Mouse (Mus musculus) stomach, embryonic 16.5 days (tissue): ENCODE results near the gene 2700081O15Rik. TPM values are rescaled to one million over a fixed set of nuclear protein-coding genes. Genes with fewer than 3 reads are reported as not detected.
A peak's percentile ranks its signal among the peaks of the same experiment; 100 is the strongest.

Experiments
- ATAC-seq: fragments of 200-750 bp; cut with Nextera tagmentation; 2 replicates; pipeline ENCODE4 v1.8.0; 2017; ENCODE audit warnings: moderate number of reproducible peaks, moderate TSS enrichment; ENCODE audit not compliant: insufficient read depth, low FRiP score
- H3K27ac ChIP-seq: fragments of 300-500 bp; sonication (generic); 2 replicates; pipeline ENCODE4 v1.5.1; 2014; ENCODE audit warnings: low read length
- H3K27me3 ChIP-seq: fragments of 300-500 bp; sonication (generic); 2 replicates; pipeline ENCODE4 v1.6.1; 2014; ENCODE audit warnings: low read length, control low read depth, mixed read lengths; ENCODE audit not compliant: control insufficient read depth, insufficient read depth
- H3K36me3 ChIP-seq: fragments of 300-500 bp; sonication (generic); 2 replicates; pipeline ENCODE4 v1.6.1; 2014; ENCODE audit warnings: low read length; ENCODE audit not compliant: control insufficient read depth, insufficient read depth
- H3K4me1 ChIP-seq: fragments of 300-500 bp; sonication (generic); 2 replicates; pipeline ENCODE4 v1.6.1; 2014; ENCODE audit warnings: low read length, control low read depth, mixed read lengths; ENCODE audit not compliant: control insufficient read depth, insufficient read depth
- H3K4me2 ChIP-seq: fragments of 300-500 bp; sonication (generic); 2 replicates; pipeline ENCODE4 v1.6.1; 2014; ENCODE audit warnings: low read depth, low read length, mixed read lengths
- H3K4me3 ChIP-seq: fragments of 300-500 bp; sonication (generic); replicated peaks from 2 replicates; pipeline ENCODE4 v1.5.1; 2014; ENCODE audit warnings: mild to moderate bottlenecking, low read length
- H3K9ac ChIP-seq: fragments of 300-500 bp; sonication (generic); 2 replicates; pipeline ENCODE4 v1.6.1; 2014; ENCODE audit warnings: low read length
- H3K9me3 ChIP-seq: fragments of 300-500 bp; sonication (generic); replicated peaks from 2 replicates; pipeline ENCODE4 v1.6.1; 2016; ENCODE audit warnings: low read length, control low read depth; ENCODE audit not compliant: control insufficient read depth
- WGBS: fragments of 180-500 bp; shearing (Covaris S2); extraction: QIAGEN DNeasy Blood & Tissue Kit; methylation state at CpG from one replicate; pipeline ENCODE4 v1.1.7; 2014; 5-methylcytosine and 5-hydroxymethylcytosine counted together
- microRNA-seq: library from miRNA; unstranded; fragments of <30 nt; microRNA quantifications from one replicate; pipeline ENCODE4, GENCODE M21; 2016
- polyA plus RNA-seq: library from polyadenylated mRNA; unstranded; fragments of >200 nt; fragmentation: Nextera tagmentation; extraction: Ambion mirVana; gene quantifications from 2 replicates; pipeline ENCODE4 v1.2.1, GENCODE M21; 2015

Gene 2700081O15Rik
- polyA plus RNA-seq, 1 experiment from 2014 or later = 4.6 TPM

DNA sequence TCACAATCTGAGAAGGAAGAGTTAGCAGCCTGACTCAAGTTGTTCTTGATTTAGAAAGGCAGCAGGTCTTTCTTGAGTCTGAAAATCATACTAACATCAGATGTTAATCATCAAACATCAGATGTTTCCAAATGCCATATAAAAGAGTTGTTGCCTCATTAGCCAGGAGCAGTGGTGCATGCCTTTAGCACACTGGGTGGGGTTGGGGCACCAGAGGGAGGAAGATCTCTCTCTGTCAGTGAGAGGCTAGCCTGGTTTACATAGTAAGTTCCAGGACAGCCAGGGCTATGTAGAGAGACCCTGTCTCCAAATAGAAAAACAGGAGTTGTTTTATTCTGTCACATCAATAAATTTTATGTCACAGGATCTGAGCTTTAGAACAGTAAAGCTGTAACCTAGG is 41.5 kb downstream of the 2700081O15Rik start:
- H3K4me1 ChIP-seq = no peaks in the 10 kb centered on the region
- no peaks in the 10 kb centered on the region for H3K9me3 ChIP-seq
- H3K4me2 ChIP-seq = no peak overlapping the region
- ATAC-seq = no peak
- H3K4me3 ChIP-seq = no peak overlapping the region
- H3K27ac ChIP-seq = no peak overlapping the region
- no peak overlapping the region for H3K9ac ChIP-seq
- no peaks in the 10 kb centered on the region for H3K36me3 ChIP-seq
- no peaks in the 10 kb centered on the region for H3K27me3 ChIP-seq

GRCm38 (mm10) chr19:7459370-7459769 is 41.9 kb downstream of the 2700081O15Rik start:
- H3K27ac ChIP-seq = no peak overlapping the region
- H3K4me1 ChIP-seq = no peaks in the 10 kb centered on the region
- WGBS = 90% methylated on average over 2 of the region's 2 CpGs
- no peaks in the 10 kb centered on the region for H3K27me3 ChIP-seq
- H3K9ac ChIP-seq = no peak overlapping the region
- no peaks in the 10 kb centered on the region for H3K9me3 ChIP-seq
- ATAC-seq = no peak
- H3K4me3 ChIP-seq = no peak overlapping the region
- no peaks in the 10 kb centered on the region for H3K36me3 ChIP-seq
- H3K4me2 ChIP-seq = no peak overlapping the region

DNA sequence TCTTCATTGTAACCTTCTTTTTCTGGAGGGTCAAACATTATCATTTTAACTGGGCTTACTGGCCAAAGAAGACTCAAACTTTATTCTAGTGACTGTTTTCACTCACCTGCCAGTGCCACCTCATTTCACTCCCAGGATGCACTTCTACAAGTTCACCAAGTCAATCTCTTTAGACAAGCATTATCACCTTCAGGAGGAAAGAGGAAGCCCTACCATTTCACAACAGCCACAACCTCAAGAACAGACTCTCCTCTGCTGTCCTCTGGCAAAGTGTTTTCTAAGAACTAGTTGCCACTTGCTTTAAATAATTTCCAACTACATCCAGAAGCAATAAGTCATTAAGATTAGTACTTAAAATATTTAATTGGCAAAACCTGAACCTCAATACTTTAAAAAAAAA is 50.5 kb downstream of the 2700081O15Rik start:
- Histone ChIP-seq H3K4me1 (no peaks in the 10 kb centered on the region), H3K4me3 (no peak overlapping the region), H3K36me3 (no peaks in the 10 kb centered on the region), H3K9ac (no peak overlapping the region), H3K27ac (no peak overlapping the region), H3K27me3 (no peaks in the 10 kb centered on the region), H3K4me2 (no peak overlapping the region), H3K9me3 (no peaks in the 10 kb centered on the region)
- ATAC-seq = no peak

DNA sequence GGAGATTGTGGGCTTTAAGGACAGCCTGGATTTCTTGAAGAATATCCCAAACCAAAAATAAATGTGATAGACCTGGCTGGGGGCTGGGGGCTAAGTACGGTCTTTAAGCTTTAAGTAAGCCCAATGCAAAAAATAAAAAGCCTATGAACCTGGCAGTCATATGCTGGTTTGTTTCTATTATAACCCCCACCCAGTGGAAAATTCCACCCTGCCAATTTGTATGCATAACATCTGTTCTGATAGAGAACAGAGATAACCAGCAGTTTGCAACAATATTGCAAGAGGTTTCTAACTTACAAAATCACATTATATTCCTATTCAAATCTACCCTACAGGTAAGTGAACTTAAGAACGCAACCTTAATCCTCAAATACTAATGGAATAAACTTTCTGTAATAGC is 53.2 kb downstream of the 2700081O15Rik start:
- Histone ChIP-seq H3K9ac (no peak overlapping the region), H3K27me3 (no peaks in the 10 kb centered on the region), H3K4me2 (no peak overlapping the region), H3K36me3 (no peaks in the 10 kb centered on the region), H3K27ac (no peak overlapping the region), H3K4me1 (no peaks in the 10 kb centered on the region), H3K4me3 (no peak overlapping the region), H3K9me3 (no peaks in the 10 kb centered on the region)
- WGBS = 78% methylated on average over 2 of the region's 2 CpGs
- ATAC-seq = no peak

Small RNAs within 50 kb of the gene (microRNA-seq; reads per million reads assigned to microRNA genes)
- 1.8 reads per million, percentile 5 among the genes with 10 or more reads in this experiment for gene Mir6991

Other genes with a start within 250 kb of the 2700081O15Rik start
- 157 and 169 TPM in 2 replicates for gene Otub1, start 211.3 kb upstream of the 2700081O15Rik start, polyA plus RNA-seq
- gene Cox8a, start 200.0 kb upstream of the 2700081O15Rik start, polyA plus RNA-seq = 986 and 1,009 TPM in 2 replicates
- gene Naa40, start 176.4 kb upstream of the 2700081O15Rik start, polyA plus RNA-seq = 46.9 and 50.4 TPM in 2 replicates
- 5.4 and 9.7 TPM in 2 replicates for gene Rcor2, start 150.3 kb upstream of the 2700081O15Rik start, polyA plus RNA-seq
- 41.2 and 42.7 TPM in 2 replicates for gene Mark2, start 75.8 kb upstream of the 2700081O15Rik start, polyA plus RNA-seq
- gene Spindoc, start 34.6 kb upstream of the 2700081O15Rik start, polyA plus RNA-seq = 19.8 and 22.5 TPM in 2 replicates
- 132 and 139 TPM in 2 replicates for gene Rtn3, start 65.7 kb downstream of the 2700081O15Rik start, polyA plus RNA-seq
- 14.0 and 16.2 TPM in 2 replicates for gene Atl3, start 76.4 kb downstream of the 2700081O15Rik start, polyA plus RNA-seq
- 15.7 and 15.8 TPM in 2 replicates for gene Pla2g16, start 139.8 kb downstream of the 2700081O15Rik start, polyA plus RNA-seq
- gene Lgals12, start 189.6 kb downstream of the 2700081O15Rik start, polyA plus RNA-seq = 3.5 and 3.6 TPM in 2 replicates
- not detected in 2 replicates for gene Hrasls5, start 194.9 kb downstream of the 2700081O15Rik start, polyA plus RNA-seq